Mouse (Mus musculus): Measurements from ENCODE around the gene Gstm3. TPM values are rescaled to one million over a fixed set of nuclear protein-coding genes. Genes with fewer than 3 reads are reported as not detected.
"Not testable (repeated sequence)": the region's sequence is repeated elsewhere in the genome, so short reads cannot be mapped to it uniquely, and the experiment has no call there.

Gene Gstm3
- not detected in 2 replicates for polyA plus RNA-seq (2015; fragmentation: Nextera tagmentation; extraction: Ambion mirVana)

GRCm38 (mm10) chr3:107968724-107969395, at the start of gene Gstm3:
Gstm3 (minus strand) TSS chr3:107969283.
- Histone ChIP-seq H3K9me3 (no peaks in the 10 kb centered on the region), H3K4me1 (no peaks in the 10 kb centered on the region), H3K36me3 (no peaks in the 10 kb centered on the region), H3K27ac (no peak within 1 kb of the TSS), H3K27me3 (no peaks in the 10 kb centered on the region), H3K4me3 (no peak within 1 kb of the TSS), H3K9ac (no peak within 1 kb of the TSS), H3K4me2 (no peak within 1 kb of the TSS)
- WGBS = 53% methylated on average over 13 of the region's 13 CpGs
- no peak for ATAC-seq (ENCODE audit: insufficient number of reproducible peaks, low FRiP score, low TSS enrichment, low read depth)

DNA sequence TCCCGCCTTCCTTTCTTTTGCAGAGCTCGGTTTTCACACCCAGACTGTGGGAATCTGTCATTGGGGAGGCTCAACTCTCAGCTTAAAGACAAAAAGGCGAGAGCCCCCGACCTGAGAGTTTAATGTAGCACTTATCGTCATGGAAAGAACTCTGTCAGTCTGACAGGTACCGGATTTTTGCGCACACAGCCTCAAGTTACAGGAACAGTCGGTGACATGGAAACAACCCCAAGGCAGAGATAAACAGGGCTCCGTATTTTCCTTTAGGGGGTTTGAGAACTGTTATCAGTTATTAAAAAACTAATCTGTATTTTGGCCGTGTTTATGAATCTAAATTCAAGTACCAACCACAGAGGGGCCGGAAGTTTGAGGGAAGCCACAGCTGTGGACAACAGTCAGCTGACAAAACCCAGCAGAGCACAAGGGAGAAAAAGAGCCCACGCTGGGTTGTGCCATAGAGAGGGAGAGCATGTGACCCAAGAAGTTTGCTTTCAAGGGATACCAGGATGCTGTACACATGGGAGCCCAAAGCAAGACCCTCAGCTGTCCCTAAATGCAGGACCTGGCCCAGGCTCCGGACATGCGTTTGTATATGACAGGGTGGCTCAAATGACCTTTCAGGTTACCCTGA, 49.2 kb upstream of the Gstm3 start:
- Histone ChIP-seq H3K9me3 (no peaks in the 10 kb centered on the region), H3K27ac (peak overlapping the region; percentile 94), H3K9ac (peak overlapping the region; percentile 21; the same call in 1 of the 2 replicates), H3K36me3 (no peaks in the 10 kb centered on the region), H3K4me1 (peaks cover 13% of the 10 kb centered on the region), H3K27me3 (no peaks in the 10 kb centered on the region), H3K4me2 (peak overlapping the region; percentile 76), H3K4me3 (peak overlapping the region; percentile 45)
- WGBS = 21% methylated on average over 14 of the region's 14 CpGs
- no peak; the same call in 1 of the 2 replicates for ATAC-seq (ENCODE audit: insufficient number of reproducible peaks, low FRiP score, low TSS enrichment, low read depth)

DNA sequence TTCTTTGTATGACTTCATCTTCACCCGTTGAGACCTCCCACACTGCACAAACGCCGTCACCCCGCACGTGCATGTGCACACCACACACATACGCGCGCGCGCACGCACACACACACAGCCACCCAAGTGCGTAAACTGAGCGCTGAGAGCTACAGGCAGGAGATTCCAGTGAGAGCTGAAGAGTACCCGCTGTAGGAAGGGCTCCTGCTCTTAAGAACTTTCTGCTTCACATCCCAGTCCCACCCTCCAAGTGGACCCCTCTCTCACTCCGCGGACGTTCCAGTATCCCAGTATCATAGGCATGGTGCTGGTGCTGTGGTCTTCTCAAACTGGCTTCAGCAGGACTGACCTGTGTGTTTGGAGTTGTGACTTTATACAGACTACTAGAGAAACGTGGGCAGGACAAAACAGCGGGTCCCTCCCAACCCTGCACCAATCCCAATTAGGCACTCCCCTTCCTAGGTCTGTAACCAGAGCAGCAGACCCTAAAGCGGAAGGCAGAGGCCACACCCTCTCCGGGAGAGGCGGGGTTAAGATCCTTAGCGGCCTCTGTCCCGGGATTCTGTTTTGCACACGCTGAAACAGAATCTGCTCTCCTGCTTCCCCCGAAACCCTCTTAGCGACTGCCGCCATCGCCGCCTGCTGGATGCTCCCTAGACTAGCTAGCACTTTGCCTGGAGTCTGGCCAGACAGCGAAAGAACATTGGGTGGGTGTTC, 48.5 kb upstream of the Gstm3 start, which contains the start of gene Gstm1:
Gene Gstm1 (minus strand): TSS at position 501 of the 717 bp plus-strand sequence.
- H3K4me1 ChIP-seq = peaks cover 13% of the 10 kb centered on the region
- H3K27ac ChIP-seq = peak within 1 kb of the TSS; percentile 94
- no peaks in the 10 kb centered on the region for H3K36me3 ChIP-seq
- H3K9ac ChIP-seq = peak within 1 kb of the TSS; percentile 47
- no peaks in the 10 kb centered on the region for H3K27me3 ChIP-seq
- H3K9me3 ChIP-seq = no peaks in the 10 kb centered on the region
- peak within 1 kb of the TSS; percentile 76 for H3K4me2 ChIP-seq
- ATAC-seq (ENCODE audit: insufficient number of reproducible peaks, low FRiP score, low TSS enrichment, low read depth) = peak; percentile 99
- WGBS = under 1% methylated on average over 31 of the region's 31 CpGs
- peak within 1 kb of the TSS; percentile 45 for H3K4me3 ChIP-seq

- peak overlapping the region; percentile 76; the same call in 1 of the 2 replicates for H3K4me2 ChIP-seq
- H3K27ac ChIP-seq = not testable (repeated sequence)
Observed at GRCm38 (mm10) chr3:108016468-108016867, 47.4 kb upstream of the Gstm3 start.

GRCm38 (mm10) chr3:108014974-108015346, 45.9 kb upstream of the Gstm3 start:
- Histone ChIP-seq H3K4me3 (no peak overlapping the region), H3K4me1 (peaks cover 13% of the 10 kb centered on the region), H3K4me2 (no peak overlapping the region), H3K9ac (no peak overlapping the region), H3K36me3 (no peaks in the 10 kb centered on the region), H3K27ac (no peak overlapping the region), H3K9me3 (no peaks in the 10 kb centered on the region), H3K27me3 (no peaks in the 10 kb centered on the region)
- WGBS = 85% methylated on average over 2 of the region's 2 CpGs
- no peak for ATAC-seq (ENCODE audit: insufficient number of reproducible peaks, low FRiP score, low TSS enrichment, low read depth)

More at GRCm38 (mm10) chr3:108016468-108016867, 47.4 kb upstream of the Gstm3 start:
- not testable (repeated sequence) for H3K9me3 ChIP-seq; ATAC-seq (ENCODE audit: insufficient number of reproducible peaks, low FRiP score, low TSS enrichment, low read depth); H3K9ac ChIP-seq; H3K36me3 ChIP-seq; H3K27me3 ChIP-seq; H3K4me3 ChIP-seq
- peaks cover 13% of the 10 kb centered on the region for H3K4me1 ChIP-seq
- 90% methylated on average over 5 of the region's 5 CpGs for WGBS

DNA sequence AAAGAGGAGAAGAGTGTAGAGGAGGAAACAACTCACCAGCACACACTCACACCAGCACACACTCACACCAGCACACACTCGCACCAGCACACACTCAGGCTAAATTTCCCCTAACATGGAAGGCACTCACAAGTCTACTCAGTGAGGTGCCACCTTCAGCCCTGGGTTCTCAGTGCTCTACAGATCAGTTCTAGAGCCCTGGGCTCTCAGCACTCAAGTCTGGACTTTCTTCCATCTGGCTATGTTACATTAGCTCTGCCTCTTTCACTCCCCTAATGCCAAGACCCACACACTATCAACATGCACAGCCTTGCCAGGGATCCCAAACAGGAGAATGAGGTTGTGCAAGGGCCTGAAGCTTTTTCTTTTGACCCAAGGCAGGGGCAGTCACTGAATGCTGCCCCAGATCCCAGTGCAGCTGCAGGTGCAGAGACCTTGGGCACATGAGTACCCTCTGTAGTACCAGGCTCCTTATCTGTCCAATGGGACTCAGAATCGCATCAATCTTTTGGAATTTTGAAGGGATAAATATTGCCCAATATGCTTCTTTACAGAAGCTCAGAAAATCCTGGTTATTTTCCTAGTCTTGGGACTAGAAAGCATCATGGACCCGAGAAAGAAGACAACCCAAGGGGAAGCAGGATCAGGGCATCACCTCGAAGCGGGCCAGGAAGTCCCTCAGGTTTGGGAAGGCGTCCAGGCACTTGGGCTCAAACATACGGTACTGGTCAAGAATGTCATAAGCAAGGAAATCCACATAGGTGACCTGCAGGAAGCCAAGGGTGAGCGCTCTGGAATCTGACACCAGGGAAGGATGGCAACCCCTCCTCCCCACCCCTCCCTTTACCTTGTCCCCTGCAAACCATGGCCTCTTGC, 45.3 kb upstream of the Gstm3 start:
- ATAC-seq (ENCODE audit: insufficient number of reproducible peaks, low FRiP score, low TSS enrichment, low read depth) = no peak
- H3K27me3 ChIP-seq = no peaks in the 10 kb centered on the region
- no peak overlapping the region for H3K9ac ChIP-seq
- no peak overlapping the region for H3K4me2 ChIP-seq
- H3K36me3 ChIP-seq = no peaks in the 10 kb centered on the region
- peaks cover 13% of the 10 kb centered on the region for H3K4me1 ChIP-seq
- H3K4me3 ChIP-seq = no peak overlapping the region
- no peak overlapping the region for H3K27ac ChIP-seq
- no peaks in the 10 kb centered on the region for H3K9me3 ChIP-seq
- 77% methylated on average over 7 of the region's 8 CpGs for WGBS

GRCm38 (mm10) chr3:108013331-108013871, 44.3 kb upstream of the Gstm3 start:
- Histone ChIP-seq H3K4me1 (peaks cover 10% of the 10 kb centered on the region), H3K27ac (no peak overlapping the region), H3K36me3 (no peaks in the 10 kb centered on the region), H3K27me3 (no peaks in the 10 kb centered on the region), H3K4me2 (no peak overlapping the region), H3K9me3 (no peaks in the 10 kb centered on the region), H3K9ac (no peak overlapping the region), H3K4me3 (no peak overlapping the region)
- 79% methylated on average over 4 of the region's 4 CpGs for WGBS
- ATAC-seq (ENCODE audit: insufficient number of reproducible peaks, low FRiP score, low TSS enrichment, low read depth) = no peak

GRCm38 (mm10) chr3:108011558-108011957, 42.5 kb upstream of the Gstm3 start:
- 73% methylated on average over 3 of the region's 3 CpGs for WGBS
- Histone ChIP-seq H3K4me2 (no peak overlapping the region), H3K9me3 (no peaks in the 10 kb centered on the region), H3K4me3 (no peak overlapping the region), H3K4me1 (no peaks in the 10 kb centered on the region), H3K36me3 (no peaks in the 10 kb centered on the region), H3K9ac (no peak overlapping the region), H3K27ac (no peak overlapping the region), H3K27me3 (no peaks in the 10 kb centered on the region)
- ATAC-seq (ENCODE audit: insufficient number of reproducible peaks, low FRiP score, low TSS enrichment, low read depth) = no peak

DNA sequence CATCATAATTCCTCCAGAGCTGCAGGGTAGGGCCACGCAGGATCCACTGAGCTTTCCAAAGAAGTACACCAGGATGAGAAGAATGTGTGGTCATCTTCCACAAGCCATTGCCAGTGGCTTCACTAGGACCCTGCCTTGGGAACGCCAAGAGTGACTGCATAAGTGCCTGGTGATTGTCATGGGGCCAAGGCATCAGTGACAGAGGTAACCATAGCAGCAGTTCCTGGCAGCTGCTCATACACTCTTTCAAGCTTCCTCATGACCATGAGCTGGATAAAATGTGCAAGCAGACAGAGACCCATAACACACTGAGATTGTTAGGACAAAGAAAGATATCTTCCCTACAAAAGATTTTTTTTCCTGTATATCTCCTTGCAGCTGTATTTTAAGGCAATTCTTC, 41.2 kb upstream of the Gstm3 start:
- Histone ChIP-seq H3K27me3 (no peaks in the 10 kb centered on the region), H3K36me3 (no peaks in the 10 kb centered on the region), H3K9ac (no peak overlapping the region), H3K4me2 (no peak overlapping the region), H3K27ac (no peak overlapping the region), H3K4me3 (no peak overlapping the region), H3K9me3 (no peaks in the 10 kb centered on the region), H3K4me1 (no peaks in the 10 kb centered on the region)
- ATAC-seq (ENCODE audit: insufficient number of reproducible peaks, low FRiP score, low TSS enrichment, low read depth) = no peak
- 61% methylated on average over 2 of the region's 2 CpGs for WGBS

GRCm38 (mm10) chr3:108002021-108002420, 32.9 kb upstream of the Gstm3 start:
- Histone ChIP-seq H3K4me2 (no peak overlapping the region), H3K27ac (no peak overlapping the region), H3K9ac (no peak overlapping the region), H3K4me3 (no peak overlapping the region), H3K27me3 (no peaks in the 10 kb centered on the region), H3K9me3 (no peaks in the 10 kb centered on the region), H3K36me3 (no peaks in the 10 kb centered on the region), H3K4me1 (peaks cover 2% of the 10 kb centered on the region; the same call in 1 of the 2 replicates)
- 72% methylated on average over 8 of the region's 8 CpGs for WGBS
- no peak for ATAC-seq (ENCODE audit: insufficient number of reproducible peaks, low FRiP score, low TSS enrichment, low read depth)

DNA sequence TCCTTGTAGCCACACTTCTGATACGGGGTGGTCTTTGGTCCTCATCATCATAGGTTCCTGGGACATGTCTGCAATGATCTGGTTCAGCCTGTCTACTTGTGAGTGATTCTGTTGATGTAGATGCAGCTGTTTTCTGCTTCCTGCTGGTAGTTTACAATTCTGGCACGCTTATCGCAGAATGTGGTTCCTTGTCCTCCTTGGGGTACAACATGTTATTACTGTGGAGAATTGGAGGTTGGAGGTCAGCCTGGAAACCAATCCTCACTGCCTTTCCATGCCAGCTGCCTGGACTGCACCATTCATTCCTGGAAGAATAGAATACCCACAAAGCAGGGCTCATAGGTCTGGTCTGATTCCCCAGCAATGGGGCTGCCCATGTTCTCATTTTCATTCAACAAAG, 30.4 kb upstream of the Gstm3 start:
- Histone ChIP-seq H3K9ac (no peak overlapping the region), H3K27ac (no peak overlapping the region), H3K4me2 (no peak overlapping the region), H3K4me1 (peaks cover 3% of the 10 kb centered on the region; the same call in 1 of the 2 replicates), H3K4me3 (no peak overlapping the region), H3K36me3 (no peaks in the 10 kb centered on the region), H3K27me3 (no peaks in the 10 kb centered on the region), H3K9me3 (no peaks in the 10 kb centered on the region)
- no peak for ATAC-seq (ENCODE audit: insufficient number of reproducible peaks, low FRiP score, low TSS enrichment, low read depth)
- 83% methylated on average over 3 of the region's 3 CpGs for WGBS
